Mouse (Mus musculus) thymus, postnatal 0 days (tissue): ENCODE results near the gene Gm28845. TPM values are rescaled to one million over a fixed set of nuclear protein-coding genes. Genes with fewer than 3 reads are reported as not detected.
"Not testable (repeated sequence)": the region's sequence is repeated elsewhere in the genome, so short reads cannot be mapped to it uniquely, and the experiment has no call there.

ENCODE experiments used
- DNase-seq: peaks from one replicate; pipeline ENCODE4 v3.0.0-alpha.2; 2015; ENCODE audit warnings: low spot score
- polyA plus RNA-seq: library from polyadenylated mRNA; unstranded; fragments of >200 nt; fragmentation: Nextera tagmentation; extraction: Ambion mirVana; gene quantifications from 2 replicates; pipeline ENCODE4 v1.2.1, GENCODE M21; 2015

The Gm28845 gene
- polyA plus RNA-seq, 1 experiment from 2014 or later = not detected

DNA sequence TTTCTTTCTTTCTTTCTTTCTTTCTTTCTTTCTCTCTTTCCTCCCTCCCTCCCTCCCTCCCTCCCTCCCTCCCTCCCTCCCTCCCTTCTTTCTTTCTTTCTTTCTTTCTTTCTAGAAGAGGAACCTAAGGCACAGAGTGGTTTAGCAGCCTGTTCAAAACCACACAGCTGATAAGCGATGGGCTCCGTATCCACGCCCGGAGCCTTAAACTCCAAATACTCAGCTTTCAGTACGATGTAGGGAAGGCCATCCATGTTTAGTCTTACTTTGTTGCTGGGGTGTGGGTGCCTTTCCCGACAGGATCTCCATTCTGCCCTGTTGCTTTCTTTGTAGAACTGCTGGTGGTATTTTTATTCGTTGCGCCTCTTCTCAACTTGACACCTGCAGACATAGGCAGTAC lies 10.2 kb downstream of the Gm28845 start:
- DNase-seq = no peak

DNA sequence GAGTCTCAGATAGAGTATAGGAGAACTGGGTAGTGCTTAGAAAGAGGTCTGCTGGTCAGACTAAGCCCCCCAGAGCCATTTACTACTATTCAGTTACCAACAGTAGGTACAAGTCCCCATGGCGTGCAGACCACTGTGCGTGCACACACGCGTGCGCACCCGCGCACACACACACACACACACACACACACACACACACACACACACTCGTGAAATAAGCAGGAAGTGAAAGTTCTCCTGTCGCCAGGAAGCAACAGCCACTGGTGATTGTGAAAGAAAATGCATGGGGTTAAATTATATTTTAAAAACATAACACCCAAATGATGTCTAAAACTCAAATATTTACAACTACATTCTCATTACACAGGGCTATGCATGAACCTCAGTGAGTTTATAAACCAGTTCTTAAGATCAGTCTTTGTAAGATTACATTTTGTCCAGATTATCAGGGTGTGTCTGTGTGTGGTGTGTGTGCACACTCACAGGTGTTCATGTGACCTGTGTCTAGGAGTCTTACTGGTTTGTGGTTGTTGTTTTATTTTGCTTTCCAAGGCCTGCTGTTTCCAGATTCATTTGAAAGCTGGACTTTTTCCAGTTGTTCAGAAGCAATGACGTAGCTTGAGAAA lies 11.6 kb downstream of the Gm28845 start:
- no peak for DNase-seq

DNA sequence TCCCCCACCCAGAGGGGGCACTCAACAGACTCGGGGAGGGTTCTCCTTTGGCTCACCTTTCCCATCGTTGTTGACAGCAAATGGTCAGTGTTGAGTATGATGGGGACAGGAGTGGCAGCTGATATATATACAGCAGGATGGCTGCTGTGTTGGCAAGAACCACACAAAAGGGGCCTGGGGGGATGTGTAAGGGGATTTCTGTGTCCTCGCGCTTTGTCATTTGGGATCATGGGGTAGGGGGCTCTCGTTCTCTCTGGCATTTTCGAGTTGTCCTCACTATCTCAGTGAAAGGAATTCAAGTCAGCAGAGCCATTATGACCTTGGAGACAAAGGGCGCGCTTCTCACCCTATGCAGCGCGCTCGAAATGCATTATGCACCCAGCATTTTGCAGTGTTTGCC lies 16.1 kb downstream of the Gm28845 start, which contains the start of gene Cryga:
Gene Cryga, minus strand, starts transcription at position 101 of the 400 bp plus-strand sequence.
- DNase-seq = no peak

DNA sequence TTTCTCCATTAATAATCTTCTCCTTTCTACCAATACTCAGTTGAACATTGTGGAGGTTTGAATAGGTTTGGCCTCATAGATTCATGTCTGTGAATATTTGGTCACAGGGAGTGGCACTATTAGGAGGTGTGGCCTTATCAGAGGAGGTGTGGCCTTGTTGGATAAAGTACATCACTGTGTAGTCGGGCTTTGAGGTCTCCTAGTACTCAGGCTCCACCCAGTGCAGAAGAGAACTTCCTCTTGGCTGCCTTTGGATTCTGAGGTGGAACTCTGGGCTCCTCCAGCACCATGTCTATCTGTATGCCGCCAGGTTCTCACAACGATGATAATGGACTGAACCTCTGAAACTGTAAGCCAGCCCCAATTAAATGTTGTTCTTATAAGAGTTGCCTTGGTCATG lies 22.4 kb downstream of the Gm28845 start:
- no peak for DNase-seq

DNA sequence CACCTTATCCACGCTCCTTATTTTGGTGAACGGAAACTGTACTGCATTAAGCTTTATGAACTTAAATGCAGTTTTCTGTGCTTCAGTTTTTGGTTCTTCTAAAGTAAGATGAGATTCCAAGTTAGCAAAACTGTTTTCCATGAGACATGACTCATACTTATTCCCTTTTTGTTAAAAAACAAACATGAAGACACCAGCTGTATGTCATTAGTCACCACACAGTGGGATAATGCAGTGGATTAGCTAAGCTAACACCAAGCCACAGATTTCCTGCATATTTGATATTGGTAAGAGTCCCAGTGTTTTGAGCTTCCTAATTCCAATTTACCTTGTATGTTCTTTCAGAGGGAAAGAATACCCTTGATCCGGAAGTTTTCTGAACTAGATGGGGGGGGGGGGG lies 27.8 kb downstream of the Gm28845 start:
- DNase-seq = no peak

DNA sequence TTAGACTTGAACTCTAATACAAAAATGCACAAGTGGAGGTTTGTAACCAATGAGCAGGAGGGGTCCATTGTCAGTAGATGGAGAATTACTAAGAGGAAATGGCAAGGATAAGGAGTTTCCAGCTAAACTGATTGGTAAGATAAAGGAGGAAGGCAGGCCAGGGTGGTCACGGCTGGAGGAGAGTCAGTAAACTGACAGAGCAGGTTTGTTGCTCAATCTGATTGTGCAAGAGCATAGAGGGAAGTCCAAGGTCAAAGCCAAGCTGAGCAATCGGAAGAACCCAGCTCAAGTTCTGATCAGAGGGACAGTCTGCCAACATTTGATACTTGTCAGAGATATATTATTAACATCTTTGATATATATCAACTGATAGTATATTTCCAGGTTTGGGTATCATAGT lies 29.0 kb downstream of the Gm28845 start:
- DNase-seq = no peak

DNA sequence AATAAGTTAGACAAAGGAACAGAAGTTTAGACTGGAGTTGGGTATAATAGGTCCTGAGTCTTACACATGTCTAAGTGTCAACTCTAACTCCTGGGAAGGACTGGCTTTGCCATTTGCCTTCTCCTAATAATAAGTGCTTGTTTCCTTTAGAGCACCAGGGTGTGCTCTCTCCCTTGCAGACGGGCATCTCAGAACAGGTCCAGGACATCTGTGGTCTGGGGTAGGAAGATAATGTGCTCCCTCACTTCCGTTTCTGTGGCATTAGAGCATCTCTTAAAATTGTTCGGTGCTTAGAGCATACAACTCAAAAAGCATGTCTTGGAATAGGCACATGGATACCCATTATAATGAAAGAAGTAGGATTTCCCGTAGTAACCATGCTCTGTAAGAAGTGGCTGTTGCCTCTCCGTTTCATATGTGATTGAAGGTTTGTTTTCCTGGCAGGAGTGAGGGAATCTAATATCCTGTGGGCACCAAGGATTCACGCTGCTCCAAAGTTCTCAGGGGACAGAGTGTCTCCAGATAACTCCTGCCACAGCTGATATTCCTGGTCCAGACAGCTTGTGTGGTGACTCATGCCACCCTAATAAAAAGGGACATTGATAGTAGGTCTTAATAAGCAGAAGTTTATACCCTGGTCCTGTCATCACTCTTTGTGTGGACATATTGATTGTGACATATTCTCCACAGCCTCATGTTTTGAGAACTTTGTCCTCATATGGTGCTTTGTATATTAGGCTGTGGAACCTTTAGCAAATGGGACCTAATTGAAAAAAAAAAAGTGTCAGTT lies 30.6 kb downstream of the Gm28845 start:
- DNase-seq = no peak

DNA sequence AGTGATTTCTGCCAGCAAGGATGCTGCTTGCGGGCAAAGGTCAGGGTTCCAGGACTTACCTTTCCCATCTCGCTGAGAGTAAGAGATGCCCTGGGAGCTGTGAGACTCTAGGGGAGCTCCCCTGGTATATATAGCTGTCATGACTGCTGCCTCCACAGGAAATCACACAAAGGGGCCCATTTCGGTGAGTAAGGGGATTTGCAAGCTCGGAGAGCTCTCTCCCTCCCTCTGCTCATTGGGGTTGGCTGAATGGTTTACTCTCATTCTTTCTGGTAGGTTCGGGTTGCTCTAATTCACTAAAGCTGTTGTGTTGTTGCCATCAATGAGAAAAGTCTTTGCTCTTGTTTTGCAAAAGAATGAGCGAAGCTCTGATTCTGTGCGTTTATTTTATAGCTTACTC lies 37.2 kb downstream of the Gm28845 start, which contains the start of gene Crygb:
Gene Crygb, minus strand, starts transcription at position 101 of the 400 bp plus-strand sequence.
- no peak for DNase-seq

DNA sequence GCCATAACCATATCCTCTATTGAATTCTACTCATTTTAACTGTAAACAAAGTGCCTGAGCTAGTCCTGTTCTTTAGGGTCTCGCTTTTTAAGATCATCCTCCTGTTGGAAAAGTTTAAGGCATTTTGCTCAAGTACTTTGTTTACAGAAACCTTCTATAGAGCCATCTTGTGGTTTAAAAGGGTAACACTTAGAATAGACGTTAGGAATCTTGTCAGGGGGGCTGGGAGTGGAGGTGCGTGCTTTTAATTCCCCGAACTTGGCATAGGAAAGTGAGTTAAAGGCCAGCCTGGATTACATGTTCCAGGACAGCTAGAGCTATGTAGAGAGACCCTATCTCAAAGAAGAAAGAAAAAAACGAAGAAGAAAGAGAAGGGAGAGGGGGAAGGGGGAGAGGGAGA lies 43.8 kb downstream of the Gm28845 start:
- no peak for DNase-seq

DNA sequence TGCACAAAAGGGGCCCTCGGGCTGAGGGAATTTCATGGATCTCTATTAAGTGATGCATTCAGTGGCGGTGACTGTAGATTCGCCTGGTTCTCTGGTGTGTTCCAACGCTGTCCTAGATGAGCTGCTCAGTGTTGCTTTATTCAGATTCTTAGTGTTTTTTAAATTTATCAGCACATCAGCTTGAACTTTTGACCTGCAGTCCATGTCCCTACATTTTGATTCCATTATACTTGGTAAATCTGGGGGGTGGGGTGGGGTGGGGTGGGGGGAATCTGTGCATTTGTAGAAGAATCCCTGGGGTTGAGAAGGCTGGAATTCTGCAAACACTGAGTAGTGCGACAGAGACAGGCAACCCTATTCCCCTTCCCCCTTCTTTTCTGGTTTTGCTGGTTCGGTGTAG lies 45.8 kb downstream of the Gm28845 start, which contains the start of gene Crygc:
Gene Crygc, minus strand, starts transcription at position 101 of the 400 bp plus-strand sequence.
- DNase-seq = no peak

DNA sequence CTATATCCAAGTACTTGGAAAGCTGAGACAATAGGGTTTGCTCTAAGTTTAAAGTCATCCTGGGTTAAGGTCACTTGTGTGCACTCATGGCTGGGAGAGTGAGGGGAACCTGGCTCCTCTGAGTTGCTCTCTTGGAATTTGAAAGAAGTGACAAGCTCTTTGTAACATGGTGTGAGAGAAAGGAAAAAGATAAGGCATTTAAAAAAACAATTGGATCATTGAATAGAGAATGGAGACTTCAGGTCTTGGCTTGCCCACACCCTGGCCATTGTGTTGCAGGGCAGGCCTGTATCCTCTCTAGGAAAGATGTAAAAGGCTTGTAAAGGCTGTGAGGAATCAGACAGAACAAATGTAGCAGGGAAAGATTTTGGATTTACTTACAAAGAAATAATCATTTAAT lies 51.5 kb downstream of the Gm28845 start:
- DNase-seq = no peak

DNA sequence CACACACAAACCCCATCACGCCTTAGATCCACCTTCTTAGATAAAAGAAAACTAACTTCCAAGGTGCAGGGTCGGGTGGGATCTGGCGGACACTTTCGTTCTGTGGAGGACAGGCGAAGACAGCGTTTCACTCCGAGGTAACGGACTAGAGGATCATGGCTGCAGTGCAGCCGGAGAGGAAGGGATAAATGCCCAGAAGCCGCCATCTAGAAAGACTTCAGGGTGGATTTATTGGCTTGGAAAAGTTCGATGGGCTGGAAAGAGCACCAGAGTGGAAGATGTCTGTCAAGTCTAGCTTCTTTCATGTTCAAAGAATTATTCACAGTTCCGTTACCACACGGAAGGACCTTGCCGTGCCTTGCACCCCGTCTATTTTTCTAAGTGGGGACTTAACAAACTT lies 55.2 kb downstream of the Gm28845 start:
- no peak for DNase-seq

DNA sequence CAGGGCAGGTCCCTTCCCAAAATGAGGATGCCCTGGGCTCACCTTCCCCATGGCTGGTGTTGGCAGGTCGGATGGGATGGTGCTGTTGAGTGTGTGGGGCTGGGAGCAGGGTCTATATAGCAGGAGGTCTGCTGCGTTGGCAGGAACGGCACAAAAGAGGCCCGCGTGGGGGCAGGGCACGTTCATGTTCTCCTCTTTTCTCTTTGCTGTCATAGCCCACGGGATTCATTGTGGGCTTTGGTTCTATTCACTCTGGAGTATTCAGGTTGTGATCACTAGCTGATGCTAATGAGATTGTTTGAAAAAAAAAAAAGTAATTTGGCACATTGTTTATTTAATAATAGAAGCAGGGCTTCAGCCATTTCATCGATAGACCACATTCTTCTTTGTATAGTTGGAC lies 56.0 kb downstream of the Gm28845 start, which contains the start of gene Crygd:
Gene Crygd, minus strand, starts transcription at position 101 of the 400 bp plus-strand sequence.
- no peak for DNase-seq

DNA sequence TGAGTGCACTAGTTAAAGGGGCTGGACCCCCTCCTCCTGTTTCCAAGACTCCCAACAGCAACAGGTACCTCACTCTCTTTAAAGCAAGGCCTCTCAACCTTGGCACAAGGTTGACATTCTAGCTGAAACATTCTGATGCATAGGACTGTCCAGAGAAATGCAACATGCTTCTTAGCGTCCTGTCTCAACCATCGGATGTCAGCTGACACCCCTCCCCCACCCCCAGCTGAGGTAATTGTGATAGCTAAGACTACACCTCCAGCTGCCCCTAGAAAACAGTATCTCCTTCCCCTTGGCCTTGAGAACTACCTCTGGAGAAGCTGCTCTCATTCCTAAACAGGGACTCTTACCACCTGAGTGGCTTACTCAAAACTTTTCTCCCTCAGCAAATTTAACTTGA lies 67.2 kb downstream of the Gm28845 start:
- DNase-seq = no peak

DNA sequence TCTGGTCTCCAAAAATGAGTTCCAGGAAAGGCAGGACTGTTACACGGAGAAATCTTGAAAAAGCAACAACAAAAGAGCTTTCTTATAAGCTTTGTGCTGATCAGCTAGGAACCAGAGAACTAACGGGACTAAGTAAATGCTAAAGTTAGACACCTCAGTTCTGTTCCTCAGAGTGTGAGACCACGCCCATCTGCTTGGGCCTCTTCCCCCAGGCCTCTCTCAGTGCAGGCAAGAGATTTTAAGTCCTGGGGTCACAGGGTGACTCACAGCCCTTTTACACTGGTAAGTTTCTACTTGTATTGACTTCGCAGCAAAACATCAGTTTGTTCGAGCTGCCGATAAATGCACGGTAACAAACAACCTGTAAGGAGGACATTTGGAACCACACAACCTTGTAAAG lies 67.7 kb downstream of the Gm28845 start:
- no peak for DNase-seq

DNA sequence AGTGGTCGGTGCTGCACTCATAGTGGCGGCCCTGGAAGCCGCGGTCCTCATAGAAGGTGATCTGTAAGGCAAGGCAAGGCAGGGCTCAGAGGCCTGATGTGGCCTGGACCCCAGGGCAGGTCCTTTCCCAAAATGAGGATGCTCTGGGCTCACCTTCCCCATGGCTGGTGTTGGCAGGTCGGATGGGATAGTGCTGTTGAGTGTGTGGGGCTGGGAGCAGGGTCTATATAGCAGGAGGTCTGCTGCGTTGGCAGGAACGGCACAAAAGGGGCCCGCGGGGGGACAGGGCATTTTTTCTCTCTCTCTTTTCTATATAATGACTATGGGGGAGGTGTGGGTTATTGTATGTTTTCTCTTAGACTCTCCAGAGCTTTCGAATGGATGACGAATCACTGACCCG lies 68.4 kb downstream of the Gm28845 start, which contains the start of gene Cryge:
Gene Cryge, minus strand, starts transcription at position 198 of the 400 bp plus-strand sequence.
- not testable (repeated sequence) for DNase-seq

Other genes starting within 250 kb of the Gm28845 start
- 2.9 and 5.2 TPM in 2 replicates for gene Plekhm3, start 162.7 kb downstream of the Gm28845 start, polyA plus RNA-seq
- 0.39 and 0.72 TPM in 2 replicates for gene Akr1cl, start 86.8 kb downstream of the Gm28845 start, polyA plus RNA-seq
- gene Cryge, start 68.4 kb downstream of the Gm28845 start, polyA plus RNA-seq = not detected in 2 replicates
- gene Crygd, start 56.1 kb downstream of the Gm28845 start, polyA plus RNA-seq = not detected in 2 replicates
- gene Crygc, start 45.9 kb downstream of the Gm28845 start, polyA plus RNA-seq = 0.36 and 0.37 TPM in 2 replicates
- gene Crygb, start 37.3 kb downstream of the Gm28845 start, polyA plus RNA-seq = not detected in 2 replicates
- not detected in 2 replicates for gene Cryga, start 16.2 kb downstream of the Gm28845 start, polyA plus RNA-seq
- 2.3 TPM in 2 replicates for gene D630023F18Rik, start 3.7 kb upstream of the Gm28845 start, polyA plus RNA-seq
- gene Idh1, start 66.9 kb upstream of the Gm28845 start, polyA plus RNA-seq = 55.7 and 57.0 TPM in 2 replicates
- 9.1 and 12.9 TPM in 2 replicates for gene Pikfyve, start 67.1 kb upstream of the Gm28845 start, polyA plus RNA-seq
- 0.05 TPM in 1 of 2 replicates, not detected in the other for gene Pth2r, start 162.5 kb upstream of the Gm28845 start, polyA plus RNA-seq